Mouse (Mus musculus) embryonic facial prominence, embryonic 13.5 days (tissue): ENCODE measurements around the gene Gm5141. TPM values are rescaled to one million over a fixed set of nuclear protein-coding genes. Genes with fewer than 3 reads are reported as not detected.

Experiments used
- microRNA counts: library from miRNA; unstranded; fragments of <30 nt; microRNA quantifications from one replicate; lab custom pipeline; 2016
- microRNA-seq: library from miRNA; unstranded; fragments of <30 nt; microRNA quantifications from one replicate; pipeline ENCODE4, GENCODE M21; 2016
- polyA plus RNA-seq: library from polyadenylated mRNA; unstranded; fragments of >200 nt; fragmentation: Nextera tagmentation; extraction: Ambion mirVana; gene quantifications from 2 replicates; pipeline ENCODE4 v1.2.1, GENCODE M21; 2015

Gene Gm5141
- polyA plus RNA-seq, 1 experiment from 2014 or later: 15.2 TPM

MicroRNA genes within 50 kb of the gene (microRNA counts, 519-probe panel; counts per million panel counts)
- microRNA mmu-miR-713 (lab: Ali Mortazavi, UCI): 236 counts per million, percentile 44 among the panel's probes with 10 or more counts

Small RNA genes within 50 kb of the gene (microRNA-seq; reads per million reads assigned to microRNA genes)
- gene Gm24588 (not detected), gene Mir713 (not detected)

Other genes starting within 250 kb of the Gm5141 start
- not detected in 2 replicates for gene Zfp935, start 227.3 kb downstream of the Gm5141 start, polyA plus RNA-seq
- gene Zfp934, start 214.6 kb downstream of the Gm5141 start, polyA plus RNA-seq: 23.5 and 25.4 TPM in 2 replicates
- 13.7 and 14.8 TPM in 2 replicates for gene 6720489N17Rik, start 161.6 kb downstream of the Gm5141 start, polyA plus RNA-seq
- gene Platr25, start 25.1 kb downstream of the Gm5141 start, polyA plus RNA-seq: 36.0 and 42.1 TPM in 2 replicates
- 0.45 and 2.1 TPM in 2 replicates for gene Fbp2, start 72.6 kb upstream of the Gm5141 start, polyA plus RNA-seq
- 0.66 and 5.3 TPM in 2 replicates for gene Fbp1, start 102.5 kb upstream of the Gm5141 start, polyA plus RNA-seq
- gene 2010111I01Rik, start 179.1 kb upstream of the Gm5141 start, polyA plus RNA-seq: 219 and 254 TPM in 2 replicates